Mouse (Mus musculus) left cerebral cortex, adult 18-20 months (tissue): ENCODE measurements around the gene 9130230L23Rik. TPM values are rescaled to one million over a fixed set of nuclear protein-coding genes. Genes with fewer than 3 reads are reported as not detected.
"Not testable (repeated sequence)": the region's sequence is repeated elsewhere in the genome, so short reads cannot be mapped to it uniquely, and the experiment has no call there.

Experiments used
- DNase-seq, 2 experiments: peaks; one replicate each; pipeline ENCODE4 v3.0.0; 2021 to 2022; ENCODE audit warnings: low spot score in 2 of 2, mixed read lengths in 1 of 2
- total RNA-seq, 2 experiments: library from RNA; stranded (reverse); gene quantifications; 2 replicates each; pipeline ENCODE4 v1.2.3; 2021

Gene 9130230L23Rik
- total RNA-seq, 2 experiments from 2014 or later = not detected

DNA sequence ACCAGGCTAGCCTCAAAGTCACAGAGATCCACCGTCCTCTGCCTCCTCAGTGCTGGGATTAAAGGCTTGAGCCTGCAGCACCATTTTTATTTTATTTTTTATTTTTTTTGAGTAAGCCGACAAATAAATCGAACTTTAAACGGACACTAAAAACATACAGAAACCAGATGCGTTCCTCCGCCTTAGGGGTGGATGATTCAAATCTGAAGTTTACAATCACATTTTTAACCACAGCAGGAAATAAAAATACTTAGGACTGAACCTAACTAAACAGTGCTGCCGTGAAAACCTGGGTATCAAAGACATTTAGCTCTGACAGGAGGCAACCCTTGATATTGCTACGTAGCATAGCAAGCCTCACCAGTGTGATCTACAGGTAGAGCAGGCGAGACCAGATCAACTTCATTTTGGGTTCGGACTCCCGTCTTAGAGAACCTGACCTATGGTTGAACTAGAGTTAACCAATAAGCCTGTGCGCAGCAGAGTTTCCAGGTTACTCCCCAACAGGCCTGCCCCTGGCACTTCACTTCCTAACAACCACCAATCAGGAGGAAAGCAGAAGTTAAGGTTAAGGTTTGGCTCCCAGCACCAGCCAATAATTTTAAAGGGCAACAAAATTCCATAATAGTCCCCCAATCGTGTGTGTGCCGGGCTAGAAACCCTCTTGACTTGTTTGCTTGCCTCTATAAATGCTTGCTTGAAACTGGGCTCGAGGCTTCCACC lies 4.3 kb upstream of the 9130230L23Rik start:
- no peak for DNase-seq

DNA sequence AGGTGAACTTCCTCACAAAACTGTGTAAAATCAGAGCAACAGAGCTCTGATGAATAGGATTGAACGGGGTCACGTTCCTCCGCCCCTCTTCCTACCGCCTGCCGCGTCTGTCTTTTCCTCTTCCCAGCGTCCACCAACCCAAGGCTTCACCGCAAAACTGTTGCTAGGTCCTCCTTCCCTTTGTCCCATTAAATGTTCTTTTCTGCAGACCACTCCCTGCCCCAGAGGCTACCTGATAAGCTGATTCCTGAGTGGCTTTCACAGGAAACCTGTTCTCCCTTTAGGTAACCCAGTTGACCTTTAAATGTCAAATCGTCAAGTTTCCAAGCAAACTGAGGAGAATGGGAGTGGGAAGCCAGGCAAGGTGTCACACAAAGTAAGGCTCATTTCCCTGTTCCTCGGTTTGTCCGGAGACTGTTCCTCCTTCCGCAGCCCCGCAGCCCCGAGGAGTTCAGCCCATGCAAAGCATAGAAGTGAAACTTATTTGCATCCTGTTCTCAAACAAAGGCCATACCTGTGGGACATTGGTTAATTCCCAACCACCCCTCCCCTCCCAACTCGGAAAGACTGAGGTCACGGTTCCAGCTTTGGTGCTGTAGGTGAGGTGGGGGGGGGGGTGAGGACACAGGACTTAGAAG lies 1.1 kb upstream of the 9130230L23Rik start:
- DNase-seq = no peak

DNA sequence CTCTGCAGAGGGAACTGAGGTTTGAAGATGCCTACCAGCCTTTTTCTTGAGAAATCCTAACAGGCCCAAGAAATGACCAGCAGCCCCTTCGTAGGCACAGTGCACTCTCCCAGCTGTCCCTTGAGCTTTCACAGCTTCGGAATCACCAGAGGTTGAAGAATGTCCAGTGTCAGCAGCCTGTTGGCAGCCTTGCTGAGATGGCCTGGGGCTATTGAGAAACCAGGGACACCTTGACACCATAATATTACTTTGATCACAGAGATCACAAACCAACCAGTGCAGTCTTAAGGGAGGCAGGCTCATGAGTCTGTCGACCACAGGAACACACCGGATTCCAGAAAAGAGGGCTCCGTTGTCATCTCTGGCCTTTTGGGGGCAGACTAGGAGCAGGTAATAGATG lies 2.9 kb downstream of the 9130230L23Rik start:
- no peak for DNase-seq

DNA sequence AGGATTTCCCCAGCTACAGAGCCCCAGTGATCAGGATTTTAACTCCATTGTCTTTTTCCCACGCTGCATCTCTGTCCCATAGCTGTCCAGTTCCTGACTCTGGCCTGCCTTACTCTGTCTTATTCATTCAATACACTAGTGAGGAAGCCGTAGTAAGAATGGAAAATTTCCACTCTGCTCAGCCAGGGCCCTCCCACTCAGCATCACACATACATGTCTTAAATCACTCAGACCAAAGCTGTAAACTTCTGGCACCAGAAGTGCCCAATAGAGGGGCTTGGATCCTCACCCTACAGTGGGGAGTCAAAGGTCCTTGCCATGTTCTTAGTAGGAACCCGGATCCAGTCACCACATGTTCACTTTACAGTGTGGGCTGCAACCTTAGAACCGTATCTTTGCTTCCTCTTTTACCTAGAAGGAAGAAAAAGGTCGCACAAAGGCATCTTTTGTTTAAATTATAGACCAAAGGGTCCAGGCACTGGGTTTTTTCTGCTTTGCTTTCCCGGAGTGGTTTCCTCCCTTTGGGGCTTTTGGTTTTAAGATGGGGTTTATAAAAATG lies 3.4 kb downstream of the 9130230L23Rik start:
- no peak for DNase-seq

DNA sequence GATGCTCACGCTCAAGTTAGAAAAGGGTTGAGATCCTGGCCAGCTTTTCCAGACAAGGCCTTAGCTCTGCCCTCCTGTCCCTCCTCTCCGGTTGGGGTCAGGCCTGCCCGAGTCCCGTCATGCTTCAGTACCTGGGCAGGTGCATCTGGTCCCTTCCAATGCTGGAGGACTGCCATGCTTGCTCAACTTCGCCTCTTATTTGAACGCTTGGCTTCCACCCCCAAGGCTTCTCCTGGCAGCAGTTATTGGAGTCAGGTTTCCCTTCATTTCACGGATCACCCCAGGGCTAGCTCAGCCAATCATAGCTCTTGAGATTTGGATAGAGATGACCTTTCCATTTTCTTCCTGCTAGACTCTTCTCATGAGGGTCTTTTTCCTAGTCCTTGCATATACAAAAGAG lies 4.0 kb downstream of the 9130230L23Rik start:
- DNase-seq = no peak

DNA sequence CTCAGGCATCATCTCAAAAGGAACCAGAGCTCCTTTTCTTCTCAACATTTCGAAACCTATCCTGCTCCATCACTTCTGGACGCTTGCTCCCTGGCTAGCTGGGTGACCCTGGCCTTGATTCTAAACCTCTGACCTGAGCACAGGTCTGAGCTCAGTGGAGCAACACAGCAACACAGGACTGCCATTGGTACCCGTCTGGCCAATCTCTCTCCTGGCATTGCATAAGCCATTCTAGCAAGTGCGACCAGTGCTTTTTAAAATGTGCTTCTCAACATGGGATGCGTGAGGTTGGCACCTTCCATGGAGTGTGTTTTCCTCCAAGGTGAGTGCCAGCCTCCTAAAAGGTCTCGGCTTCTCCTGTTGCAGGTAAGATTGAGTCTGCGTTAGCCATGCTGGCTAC lies 5.0 kb downstream of the 9130230L23Rik start:
- DNase-seq = no peak

DNA sequence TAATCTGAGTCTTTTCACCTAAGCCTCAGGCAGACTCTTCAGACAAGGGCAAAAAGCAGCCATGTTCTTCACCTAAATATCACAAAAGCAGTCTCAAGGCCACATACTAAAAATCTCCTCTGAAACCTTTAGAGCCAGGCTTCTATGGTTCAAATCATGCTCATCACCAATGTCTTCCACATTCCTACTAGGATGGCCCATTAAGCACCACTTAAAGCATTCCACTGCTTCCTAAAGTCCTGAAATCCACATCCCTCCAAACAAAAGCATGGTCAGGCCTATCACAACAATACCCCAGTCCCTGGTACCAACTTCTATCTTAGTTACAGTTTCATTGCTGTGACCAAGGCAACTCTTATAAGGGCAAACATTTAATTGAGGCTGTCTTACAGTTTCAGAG lies 6.3 kb downstream of the 9130230L23Rik start:
- DNase-seq = no peak

DNA sequence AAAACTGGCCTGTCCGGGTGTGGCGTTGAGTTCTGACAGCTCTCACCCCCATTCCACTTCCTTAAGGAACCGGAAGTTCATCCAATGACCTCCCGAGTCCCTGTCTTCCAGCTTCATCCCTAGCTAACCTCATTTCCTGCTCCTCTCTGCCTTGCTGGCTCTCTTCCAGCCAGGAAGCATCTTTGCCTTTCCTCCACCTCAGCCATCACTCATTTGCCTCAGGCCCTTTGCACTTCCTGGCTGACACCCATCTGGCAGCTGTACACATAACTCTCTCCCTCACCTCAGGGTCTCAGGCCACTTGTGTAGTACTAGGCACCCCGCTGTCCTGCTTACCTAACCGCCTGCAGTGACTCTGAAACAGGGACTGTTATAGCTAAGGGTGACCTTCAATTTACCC lies 9.4 kb downstream of the 9130230L23Rik start:
- DNase-seq = no peak

DNA sequence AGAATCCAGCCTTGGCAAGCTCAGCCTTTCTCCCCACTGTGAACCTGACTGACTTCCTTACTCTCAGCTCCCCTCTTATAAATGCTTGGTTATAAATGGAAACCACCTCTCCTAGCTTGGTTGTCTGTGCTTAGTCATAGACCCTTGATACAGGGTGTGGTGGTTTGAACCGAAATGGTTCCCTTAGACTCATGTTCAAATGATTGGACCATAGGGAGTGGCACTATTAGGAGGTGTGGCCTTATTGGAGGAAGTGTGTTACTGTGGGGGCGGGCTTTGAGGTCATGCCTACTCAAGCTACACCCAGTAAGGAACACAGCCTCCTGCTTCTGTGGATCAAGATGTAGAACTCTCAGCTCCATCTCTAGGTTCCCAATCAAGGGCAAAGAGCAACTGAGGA lies 12.9 kb downstream of the 9130230L23Rik start:
- no peak for DNase-seq

DNA sequence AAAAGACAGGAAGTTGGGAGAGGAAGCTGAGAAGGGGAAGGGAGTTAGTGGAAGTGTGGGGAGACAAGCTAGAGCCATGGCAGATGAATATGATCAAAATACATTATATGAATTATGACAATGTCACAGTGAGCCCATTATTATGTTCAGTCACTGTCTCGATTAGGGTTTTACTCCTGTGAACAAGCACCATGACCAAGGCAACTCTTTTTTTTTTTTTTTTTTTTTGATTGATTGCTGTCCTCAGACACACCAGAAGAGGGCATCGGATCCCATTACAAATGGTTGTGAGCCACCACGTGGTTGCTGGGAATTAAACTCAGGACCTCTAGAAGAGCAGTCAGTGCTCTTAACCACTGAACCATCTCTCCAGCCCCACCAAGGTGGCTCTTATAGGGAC lies 17.1 kb downstream of the 9130230L23Rik start:
- DNase-seq = not testable (repeated sequence)

DNA sequence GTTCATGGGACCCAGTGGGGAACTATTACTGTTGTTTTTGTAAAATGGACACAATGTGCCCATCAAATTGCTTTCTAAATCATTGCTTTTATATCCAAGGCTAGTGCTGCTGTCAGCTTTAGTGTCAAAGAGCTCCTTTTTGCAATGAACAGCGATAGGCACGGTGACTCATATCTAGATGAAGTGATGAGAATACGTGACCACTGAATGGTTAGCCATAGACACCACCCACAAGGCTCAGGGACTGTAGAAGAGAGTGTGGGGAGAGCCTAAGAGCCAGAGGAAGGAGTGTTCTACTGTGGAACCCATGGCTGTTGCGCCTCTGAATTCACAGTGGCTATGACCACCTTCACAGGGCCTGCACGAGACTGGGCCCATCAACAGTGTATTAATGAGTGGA lies 17.7 kb downstream of the 9130230L23Rik start:
- no peak for DNase-seq

DNA sequence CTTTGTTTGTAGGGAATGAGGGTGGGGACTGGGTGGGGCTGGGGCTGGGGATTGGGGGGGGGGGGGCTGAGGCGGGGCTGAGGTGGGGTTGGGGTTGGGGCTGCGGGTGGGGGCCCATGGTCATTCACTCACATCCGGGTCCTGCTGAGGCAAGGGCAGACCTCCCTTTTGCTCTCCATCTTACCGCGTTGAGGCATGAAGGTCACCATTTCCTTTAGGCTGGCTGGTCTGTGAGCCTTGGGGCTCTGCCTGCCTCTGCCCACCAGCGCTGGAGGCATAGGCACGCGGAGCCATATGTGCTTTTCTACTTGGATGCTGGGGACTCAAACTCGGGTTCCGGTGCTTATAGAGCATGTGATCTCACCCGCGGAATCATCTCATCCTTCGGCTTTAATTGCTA lies 28.4 kb downstream of the 9130230L23Rik start:
- no peak for DNase-seq

DNA sequence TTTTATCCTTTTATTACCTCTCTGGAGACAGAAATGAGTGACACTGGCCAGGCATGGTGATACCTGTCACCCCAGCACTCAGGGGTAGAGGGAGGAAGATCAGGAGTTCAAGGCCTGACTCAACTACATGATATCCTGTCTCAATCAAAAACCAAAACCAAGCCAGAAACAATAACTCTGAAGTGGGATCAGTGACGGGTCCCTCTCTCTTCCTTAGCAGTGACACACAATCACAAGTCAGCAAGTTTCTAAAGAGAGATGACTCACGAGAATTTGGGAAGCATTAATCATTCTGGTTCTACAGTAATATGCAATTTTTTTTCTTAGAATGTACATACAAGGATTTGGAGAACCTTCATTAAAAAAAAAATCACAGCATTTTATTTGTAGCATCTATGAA lies 30.9 kb downstream of the 9130230L23Rik start:
- no peak for DNase-seq

DNA sequence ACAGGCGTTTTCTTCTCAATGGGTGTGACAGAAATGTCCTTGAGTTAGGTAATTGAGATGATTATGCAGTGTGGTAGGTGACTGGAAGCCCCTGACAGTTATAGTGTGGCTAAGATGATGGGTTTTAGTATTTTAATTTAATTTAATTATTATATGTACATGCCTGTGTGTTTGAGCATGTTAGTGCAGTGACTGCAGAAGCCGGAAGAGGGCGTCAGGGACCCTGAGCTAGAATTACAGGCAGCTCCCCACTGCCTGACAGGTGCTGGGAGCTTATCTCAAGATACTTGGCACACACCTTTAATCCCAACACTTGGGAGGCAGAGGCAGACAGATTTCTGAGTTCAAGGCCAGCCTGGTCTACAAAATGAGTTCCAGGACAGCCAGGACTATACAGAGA lies 36.1 kb downstream of the 9130230L23Rik start:
- DNase-seq = no peak

DNA sequence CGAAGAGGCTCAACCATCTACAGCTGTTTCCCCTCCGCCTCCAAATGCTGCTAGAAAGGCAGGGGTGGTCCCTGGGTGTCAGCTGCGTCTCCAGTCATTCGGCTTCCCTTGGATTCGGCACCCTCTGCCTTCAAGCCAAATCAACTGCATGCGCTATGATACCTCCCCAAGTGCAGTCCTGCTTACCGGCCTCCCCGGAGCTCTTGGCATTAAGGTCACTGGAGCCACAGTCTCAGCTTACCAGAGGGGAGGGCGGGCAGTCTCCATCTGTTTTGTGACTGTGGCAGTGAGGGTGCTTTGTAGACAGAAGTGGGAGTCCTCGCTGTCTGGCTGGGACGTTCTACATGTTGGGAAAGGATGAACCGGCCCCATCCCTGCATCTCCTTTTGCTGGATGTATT lies 37.0 kb downstream of the 9130230L23Rik start:
- DNase-seq = no peak

DNA sequence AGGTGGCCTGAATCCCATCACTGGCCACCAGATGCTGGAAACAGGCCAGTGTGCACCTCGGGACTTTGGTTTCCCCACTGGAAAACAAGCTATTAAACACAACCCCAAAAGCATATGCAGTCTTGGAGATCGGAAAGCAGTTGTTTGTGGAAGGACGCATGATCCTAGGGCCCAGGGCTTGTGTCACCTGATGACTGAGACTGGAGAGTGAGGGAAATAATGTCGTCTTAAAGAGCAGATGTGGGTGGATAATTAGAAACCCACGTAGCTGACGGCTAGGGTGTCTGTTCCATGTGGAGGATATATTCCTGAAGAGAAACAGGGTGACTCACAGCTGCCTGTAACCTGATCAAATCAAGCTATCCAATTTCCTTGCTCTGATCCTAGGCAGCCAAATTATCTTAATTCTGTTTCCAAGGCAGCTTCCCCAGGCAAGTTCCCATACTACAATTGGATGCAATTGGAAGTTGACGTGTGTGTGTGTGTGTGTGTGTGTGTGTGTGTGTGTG lies 38.3 kb downstream of the 9130230L23Rik start:
- no peak for DNase-seq

DNA sequence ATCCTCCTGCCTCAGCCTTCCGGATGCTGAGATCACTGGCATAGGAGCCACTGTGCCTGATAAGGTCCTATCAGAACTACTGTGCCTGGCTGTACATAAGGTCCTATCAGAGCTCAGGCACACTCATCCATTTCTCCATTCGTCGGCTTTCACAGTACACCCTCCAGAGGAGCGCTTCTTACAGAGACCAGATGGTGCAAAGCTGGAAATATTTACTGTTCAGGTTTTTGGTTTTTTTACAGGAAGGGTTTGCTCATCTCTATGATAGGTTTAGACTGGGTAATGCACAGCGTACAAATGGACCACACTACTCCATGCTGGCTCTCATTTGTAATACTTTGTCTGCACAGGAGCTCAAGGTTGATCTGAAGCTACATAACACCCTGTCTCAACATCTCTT lies 40.8 kb downstream of the 9130230L23Rik start:
- no peak for DNase-seq

DNA sequence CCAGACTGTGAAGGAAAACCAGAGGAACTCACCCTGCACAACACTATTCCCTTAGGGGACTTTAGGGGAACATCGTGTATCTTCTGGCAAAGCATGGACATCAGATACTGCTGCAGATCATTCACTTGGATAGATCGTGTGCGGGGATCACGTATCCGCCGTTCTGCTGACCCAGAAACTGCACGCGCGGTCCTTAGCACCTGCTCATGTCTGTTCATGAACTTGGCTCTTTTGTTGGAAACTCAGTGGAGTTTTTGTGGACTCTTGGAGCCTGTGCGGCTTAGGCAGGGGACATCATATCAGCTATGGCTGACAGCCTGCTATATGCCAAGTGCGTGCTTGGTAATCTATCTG lies 43.5 kb downstream of the 9130230L23Rik start:
- DNase-seq = no peak

DNA sequence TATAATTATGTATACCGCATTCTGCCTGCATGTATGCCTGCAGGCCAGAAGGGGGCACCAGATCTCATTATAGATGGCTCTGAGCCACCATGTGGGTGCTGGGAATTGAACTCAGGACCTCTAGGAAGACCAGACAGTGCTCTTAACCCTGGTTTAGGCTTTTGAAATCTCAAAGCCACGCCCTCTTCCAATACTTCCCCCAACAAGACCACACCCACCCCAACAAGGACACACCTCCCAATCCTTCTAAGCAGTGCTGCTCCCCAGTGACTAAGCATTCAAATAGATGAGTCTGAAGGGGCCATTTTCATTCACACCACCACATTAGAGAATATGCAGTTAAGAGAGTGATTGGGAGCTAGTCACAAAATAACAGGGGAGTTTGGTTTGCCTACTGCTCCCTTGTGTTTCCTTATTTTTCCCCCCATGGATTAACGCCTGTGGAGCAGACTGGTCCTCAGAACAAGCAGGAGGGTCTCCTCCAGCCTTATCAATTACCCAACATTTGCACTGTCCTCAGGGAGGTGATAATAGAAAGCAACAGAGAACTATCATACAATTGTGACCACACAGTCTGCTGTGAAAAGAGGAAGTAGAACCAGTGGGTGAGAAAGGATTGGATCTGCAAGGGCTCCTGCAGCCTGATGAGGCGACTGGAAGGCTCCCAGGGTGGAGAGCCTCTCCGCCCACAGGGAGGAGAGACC lies 44.0 kb downstream of the 9130230L23Rik start:
- no peak for DNase-seq

DNA sequence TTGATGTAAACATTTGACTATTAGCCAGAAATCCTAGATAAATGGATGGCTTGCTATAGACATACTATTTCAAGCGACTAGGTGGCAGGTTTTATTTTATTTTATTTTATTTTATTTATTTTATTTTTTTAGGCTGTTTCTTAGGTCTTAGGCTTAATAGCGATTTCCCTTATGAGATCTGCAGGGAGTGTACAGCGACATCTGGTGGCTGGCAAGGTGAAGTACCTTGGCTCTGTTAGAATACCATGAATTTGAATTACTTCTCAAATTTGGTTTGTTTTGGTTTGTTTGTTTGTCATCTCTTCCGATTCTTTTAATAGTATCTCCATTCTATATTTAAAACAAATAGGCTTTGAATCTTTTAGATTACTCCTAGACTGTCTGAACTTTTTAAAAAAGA lies 45.5 kb downstream of the 9130230L23Rik start:
- peak in 1 of 2 experiments; percentile 64 for DNase-seq

DNA sequence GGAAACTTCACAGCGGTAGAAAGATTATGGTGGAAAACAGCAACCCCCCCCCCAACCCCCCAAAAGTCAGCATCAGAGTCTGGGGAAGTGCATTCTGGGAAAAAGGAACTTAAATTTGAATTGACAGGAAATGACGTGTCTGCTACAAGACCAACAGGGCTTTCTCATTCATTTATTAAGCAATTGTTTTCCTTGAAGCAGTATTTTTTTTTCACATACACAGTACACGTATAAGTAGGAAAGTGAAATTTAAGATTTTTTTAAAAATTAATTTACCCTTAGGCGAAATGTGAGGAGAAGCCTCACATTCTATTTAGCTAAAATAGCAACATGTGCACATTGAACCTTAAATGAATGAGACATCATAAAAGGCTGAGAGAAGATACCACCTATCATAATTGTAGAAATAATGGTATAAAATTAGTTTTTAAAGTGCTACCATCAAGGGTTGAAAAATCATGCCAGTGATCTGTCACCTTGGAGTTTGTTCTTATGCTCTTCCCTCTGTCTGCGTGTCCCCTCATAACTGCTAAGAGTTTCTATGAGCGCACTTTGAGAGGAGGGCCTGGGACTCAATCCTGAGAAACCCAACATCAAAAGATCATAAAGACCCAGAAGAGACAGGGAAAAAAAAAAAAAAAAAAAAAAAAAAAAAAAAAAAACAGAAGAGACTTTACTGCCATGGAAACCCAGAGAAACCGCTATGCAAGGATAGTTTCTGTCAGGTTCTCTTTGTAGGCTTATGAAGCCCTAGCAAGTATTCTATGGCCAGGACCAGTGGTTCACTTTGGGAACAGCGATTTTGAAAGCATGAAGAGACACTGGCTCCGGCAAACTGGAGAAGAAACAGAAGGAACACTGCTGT lies 47.7 kb downstream of the 9130230L23Rik start:
- no peak for DNase-seq
